Mouse (Mus musculus) cortical plate, adult 2 months (tissue): ENCODE measurements around the gene Colec11.

ENCODE experiments used
- CTCF ChIP-seq: fragments of 200-500 bp; IDR thresholded peaks from 2 replicates; pipeline ENCODE4 v1.5.1; 2011; ENCODE audit warnings: mild to moderate bottlenecking, control low read depth, low read length; ENCODE audit not compliant: insufficient read depth; ENCODE audit errors: extremely low read depth
- POLR2A ChIP-seq: fragments of 200-500 bp; IDR thresholded peaks from 2 replicates; pipeline ENCODE4 v1.6.1; 2011; ENCODE audit warnings: mild to moderate bottlenecking, low read length, control low read depth; ENCODE audit not compliant: insufficient read depth; ENCODE audit errors: extremely low read depth

GRCm38 (mm10) chr12:28627092-28627491, 3.9 kb upstream of the Colec11 start:
- TF ChIP-seq POLR2A, result no peak
- TF ChIP-seq CTCF, result no peak
